Mouse (Mus musculus) stomach, embryonic 15.5 days (tissue): ENCODE measurements around the gene Hba-a2. TPM values are rescaled to one million over a fixed set of nuclear protein-coding genes. Genes with fewer than 3 reads are reported as not detected.
"Not testable (repeated sequence)": the region's sequence is repeated elsewhere in the genome, so short reads cannot be mapped to it uniquely, and the experiment has no call there.

Source experiments
- ATAC-seq: fragments of 200-750 bp; cut with Nextera tagmentation; 2 replicates; pipeline ENCODE4 v1.8.0; 2017; ENCODE audit warnings: low read depth, moderate number of reproducible peaks, moderate TSS enrichment; ENCODE audit not compliant: insufficient read depth, low FRiP score
- H3K27ac ChIP-seq: fragments of 300-500 bp; sonication (generic); 2 replicates; pipeline ENCODE4 v1.5.1; 2015; ENCODE audit warnings: mild to moderate bottlenecking, inconsistent platforms
- H3K27me3 ChIP-seq: fragments of 300-500 bp; sonication (generic); replicated peaks from 2 replicates; pipeline ENCODE4 v1.6.1; 2015; ENCODE audit warnings: inconsistent platforms
- H3K36me3 ChIP-seq: fragments of 300-500 bp; sonication (generic); 2 replicates; pipeline ENCODE4 v1.6.1; 2015; ENCODE audit warnings: inconsistent platforms
- H3K4me1 ChIP-seq: fragments of 300-500 bp; sonication (generic); 2 replicates; pipeline ENCODE4 v1.6.1; 2015; ENCODE audit warnings: inconsistent platforms
- H3K4me2 ChIP-seq: fragments of 300-500 bp; sonication (generic); 2 replicates; pipeline ENCODE4 v1.6.1; 2015; ENCODE audit warnings: mild to moderate bottlenecking, inconsistent platforms
- H3K4me3 ChIP-seq: fragments of 300-500 bp; sonication (generic); replicated peaks from 2 replicates; pipeline ENCODE4 v1.5.1; 2015; ENCODE audit warnings: inconsistent platforms
- H3K9ac ChIP-seq: fragments of 300-500 bp; sonication (generic); 2 replicates; pipeline ENCODE4 v1.6.1; 2015; ENCODE audit warnings: inconsistent platforms
- H3K9me3 ChIP-seq: fragments of 300-500 bp; sonication (generic); 2 replicates; pipeline ENCODE4 v1.6.1; 2016; ENCODE audit warnings: inconsistent platforms
- WGBS: fragments of 180-500 bp; shearing (Covaris S2); methylation state at CpG from one replicate; pipeline ENCODE4 v1.1.7; 2015; 5-methylcytosine and 5-hydroxymethylcytosine counted together
- polyA plus RNA-seq: library from polyadenylated mRNA; unstranded; fragments of >200 nt; fragmentation: Nextera tagmentation; extraction: Ambion mirVana; gene quantifications from 2 replicates; pipeline ENCODE4 v1.2.1, GENCODE M21; 2015

Gene Hba-a2
- polyA plus RNA-seq, 1 experiment from 2014 or later, result 21,597 TPM

- Histone ChIP-seq H3K9me3 (no peaks in the 10 kb centered on the region), H3K36me3 (no peaks in the 10 kb centered on the region), H3K4me1 (peaks cover 13% of the 10 kb centered on the region), H3K27me3 (no peaks in the 10 kb centered on the region), H3K9ac (peak within 1 kb of the TSS; percentile 76), H3K27ac (peak within 1 kb of the TSS; percentile 93), H3K4me2 (peak within 1 kb of the TSS; percentile 56), H3K4me3 (peak within 1 kb of the TSS; percentile 77)
- WGBS, result under 1% methylated on average over 54 of the region's 54 CpGs
- ATAC-seq, result peak; percentile 99
Observed at GRCm38 (mm10) chr11:32267188-32267884, 29.0 kb upstream of the Hba-a2 start, which contains the start of gene Nprl3. TSS of gene Nprl3 (minus strand) at chr11:32267707.

GRCm38 (mm10) chr11:32267964-32268363 lies 28.3 kb upstream of the Hba-a2 start:
- Histone ChIP-seq H3K4me2 (peak overlapping the region; percentile 56), H3K9ac (peak overlapping the region; percentile 39; the same call in 1 of the 2 replicates), H3K27ac (peak overlapping the region; percentile 93), H3K36me3 (no peaks in the 10 kb centered on the region), H3K27me3 (no peaks in the 10 kb centered on the region), H3K9me3 (no peaks in the 10 kb centered on the region), H3K4me3 (peak overlapping the region; percentile 77), H3K4me1 (peaks cover 10% of the 10 kb centered on the region)
- WGBS, result 21% methylated on average over 5 of the region's 5 CpGs
- no peak for ATAC-seq

- no peak overlapping the region for H3K4me3 ChIP-seq
- 78% methylated on average over 5 of the region's 5 CpGs for WGBS
- H3K36me3 ChIP-seq, result no peaks in the 10 kb centered on the region
- H3K27ac ChIP-seq, result no peak overlapping the region
- H3K9me3 ChIP-seq, result no peaks in the 10 kb centered on the region
- peaks cover 10% of the 10 kb centered on the region for H3K4me1 ChIP-seq
- peak; percentile 75; the same call in 1 of the 2 replicates for ATAC-seq
- H3K9ac ChIP-seq, result no peak overlapping the region
- H3K4me2 ChIP-seq, result no peak overlapping the region
- H3K27me3 ChIP-seq, result no peaks in the 10 kb centered on the region
Observed at GRCm38 (mm10) chr11:32268952-32269351, 27.3 kb upstream of the Hba-a2 start.

GRCm38 (mm10) chr11:32271178-32271577 lies 25.1 kb upstream of the Hba-a2 start:
- Histone ChIP-seq H3K4me3 (no peak overlapping the region), H3K9ac (no peak overlapping the region), H3K27ac (no peak overlapping the region), H3K9me3 (no peaks in the 10 kb centered on the region), H3K36me3 (no peaks in the 10 kb centered on the region), H3K27me3 (no peaks in the 10 kb centered on the region), H3K4me1 (peaks cover 6% of the 10 kb centered on the region), H3K4me2 (no peak overlapping the region)
- ATAC-seq, result no peak
- WGBS, result 41% methylated on average over 4 of the region's 4 CpGs

GRCm38 (mm10) chr11:32276347-32276746 lies 19.9 kb upstream of the Hba-a2 start, which contains the start of gene Hba-x:
TSS of gene Hba-x (plus strand) at chr11:32276400.
- whole genome bisulfite sequencing, result 64% methylated on average over 3 of the region's 3 CpGs
- H3K36me3 ChIP-seq, result no peaks in the 10 kb centered on the region
- H3K9me3 ChIP-seq, result no peaks in the 10 kb centered on the region
- H3K4me2 ChIP-seq, result no peak within 1 kb of the TSS
- H3K4me3 ChIP-seq, result no peak within 1 kb of the TSS
- no peak within 1 kb of the TSS for H3K9ac ChIP-seq
- no peaks in the 10 kb centered on the region for H3K4me1 ChIP-seq
- ATAC-seq, result no peak
- peaks cover 14% of the 10 kb centered on the region; the same call in 1 of the 2 replicates for H3K27me3 ChIP-seq
- no peak within 1 kb of the TSS for H3K27ac ChIP-seq

- Histone ChIP-seq H3K9me3 (no peaks in the 10 kb centered on the region), H3K27ac (no peak overlapping the region), H3K4me1 (no peaks in the 10 kb centered on the region), H3K4me3 (no peak overlapping the region), H3K4me2 (no peak overlapping the region), H3K27me3 (peaks cover 14% of the 10 kb centered on the region; the same call in 1 of the 2 replicates), H3K36me3 (no peaks in the 10 kb centered on the region), H3K9ac (no peak overlapping the region)
- ATAC-seq, result no peak
- WGBS, result 70% methylated on average over 21 of the region's 21 CpGs
Observed at GRCm38 (mm10) chr11:32277736-32278457, 18.4 kb upstream of the Hba-a2 start.

GRCm38 (mm10) chr11:32278458-32278957 lies 17.8 kb upstream of the Hba-a2 start:
- 77% methylated on average over 12 of the region's 12 CpGs for WGBS
- H3K4me2 ChIP-seq, result no peak overlapping the region
- no peak overlapping the region for H3K9ac ChIP-seq
- H3K4me1 ChIP-seq, result no peaks in the 10 kb centered on the region
- no peaks in the 10 kb centered on the region for H3K9me3 ChIP-seq
- no peak overlapping the region for H3K4me3 ChIP-seq
- H3K27me3 ChIP-seq, result peaks cover 14% of the 10 kb centered on the region; the same call in 1 of the 2 replicates
- H3K27ac ChIP-seq, result no peak overlapping the region
- ATAC-seq, result no peak
- no peaks in the 10 kb centered on the region for H3K36me3 ChIP-seq

GRCm38 (mm10) chr11:32280646-32281045 lies 15.6 kb upstream of the Hba-a2 start:
- H3K4me3 ChIP-seq, result no peak overlapping the region
- 45% methylated on average over 2 of the region's 2 CpGs for WGBS
- H3K36me3 ChIP-seq, result no peaks in the 10 kb centered on the region
- no peak overlapping the region for H3K4me2 ChIP-seq
- H3K27me3 ChIP-seq, result peaks cover 14% of the 10 kb centered on the region; the same call in 1 of the 2 replicates
- H3K9ac ChIP-seq, result no peak overlapping the region
- H3K9me3 ChIP-seq, result no peaks in the 10 kb centered on the region
- no peaks in the 10 kb centered on the region for H3K4me1 ChIP-seq
- no peak overlapping the region for H3K27ac ChIP-seq
- ATAC-seq, result no peak

GRCm38 (mm10) chr11:32281416-32282144 lies 14.7 kb upstream of the Hba-a2 start:
- Histone ChIP-seq H3K36me3 (no peaks in the 10 kb centered on the region), H3K4me3 (no peak overlapping the region), H3K4me1 (no peaks in the 10 kb centered on the region), H3K4me2 (no peak overlapping the region), H3K27ac (no peak overlapping the region), H3K9ac (no peak overlapping the region), H3K9me3 (no peaks in the 10 kb centered on the region), H3K27me3 (peaks cover 14% of the 10 kb centered on the region; the same call in 1 of the 2 replicates)
- WGBS, result 69% methylated on average over 1 of the region's 1 CpGs
- ATAC-seq, result no peak

GRCm38 (mm10) chr11:32283091-32283777 lies 13.1 kb upstream of the Hba-a2 start, which contains the start of gene Hba-a1:
TSS of gene Hba-a1 (plus strand) at chr11:32283511.
- WGBS, result 36% methylated on average over 1 of the region's 5 CpGs
- H3K27ac ChIP-seq, H3K9ac ChIP-seq, H3K27me3 ChIP-seq, H3K4me1 ChIP-seq, H3K4me3 ChIP-seq, H3K4me2 ChIP-seq, H3K36me3 ChIP-seq, H3K9me3 ChIP-seq: not testable (repeated sequence)
- ATAC-seq, result peak; percentile 73

GRCm38 (mm10) chr11:32284582-32284981 lies 11.7 kb upstream of the Hba-a2 start:
- H3K9ac ChIP-seq, H3K36me3 ChIP-seq, H3K4me1 ChIP-seq, H3K4me2 ChIP-seq, H3K27ac ChIP-seq, H3K4me3 ChIP-seq, H3K27me3 ChIP-seq, H3K9me3 ChIP-seq: not testable (repeated sequence)
- 58% methylated on average over 2 of the region's 2 CpGs for whole genome bisulfite sequencing
- ATAC-seq, result peak; percentile 16; the same call in 1 of the 2 replicates
